Mouse (Mus musculus) adrenal gland, postnatal 25 days (tissue): Measurements from ENCODE around the gene Ccnjl. TPM values are rescaled to one million over a fixed set of nuclear protein-coding genes. Genes with fewer than 3 reads are reported as not detected.

Experiments used
- DNase-seq: peaks from one replicate; pipeline ENCODE4 v3.0.0; 2021; ENCODE audit warnings: mixed read lengths
- long read RNA-seq: library from polyadenylated mRNA; stranded (forward); transcript quantifications from one replicate; pipeline ENCODE4 v2.0.0, GENCODE M21; 2021
- total RNA-seq: library from RNA; stranded (reverse); gene quantifications from 2 replicates; pipeline ENCODE4 v1.2.3, GENCODE M21; 2021

Ccnjl gene
- 3.2 and 3.9 TPM in 2 replicates for total RNA-seq
- long read RNA-seq, partial matches to known transcripts = 2 of 2 reads
- long read RNA-seq, other reads (novel, unspliced or antisense) = 0 of 2 reads

- peak; percentile 75 for DNase-seq
Measured at GRCm38 (mm10) chr11:43528683-43529499, at the start of gene Ccnjl. Gene Ccnjl, plus strand, starts transcription at chr11:43528784.

GRCm38 (mm10) chr11:43479376-43479775 is 49.2 kb upstream of the Ccnjl start:
- no peak for DNase-seq

GRCm38 (mm10) chr11:43480561-43480960 is 48.0 kb upstream of the Ccnjl start:
- DNase-seq = no peak

GRCm38 (mm10) chr11:43481672-43482522 is 46.7 kb upstream of the Ccnjl start:
- DNase-seq = no peak

- no peak for DNase-seq
Measured at GRCm38 (mm10) chr11:43483122-43483792, 45.3 kb upstream of the Ccnjl start.

- no peak for DNase-seq
Measured at GRCm38 (mm10) chr11:43484057-43484456, 44.5 kb upstream of the Ccnjl start.

- DNase-seq = no peak
Measured at GRCm38 (mm10) chr11:43484652-43485051, 43.9 kb upstream of the Ccnjl start.

GRCm38 (mm10) chr11:43485855-43486254 is 42.7 kb upstream of the Ccnjl start:
- DNase-seq = no peak

GRCm38 (mm10) chr11:43492663-43493062 is 35.9 kb upstream of the Ccnjl start:
- DNase-seq = peak; percentile 77

GRCm38 (mm10) chr11:43493815-43494409 is 34.7 kb upstream of the Ccnjl start:
- peak; percentile 51 for DNase-seq

GRCm38 (mm10) chr11:43495037-43495436 is 33.5 kb upstream of the Ccnjl start:
- DNase-seq = no peak

GRCm38 (mm10) chr11:43495532-43495931 is 33.1 kb upstream of the Ccnjl start:
- DNase-seq = peak; percentile 90

- DNase-seq = no peak
Measured at GRCm38 (mm10) chr11:43501256-43501655, 27.3 kb upstream of the Ccnjl start.

- DNase-seq = no peak
Measured at GRCm38 (mm10) chr11:43505188-43505587, 23.4 kb upstream of the Ccnjl start.

- DNase-seq = no peak
Measured at GRCm38 (mm10) chr11:43507976-43508375, 20.6 kb upstream of the Ccnjl start.

GRCm38 (mm10) chr11:43509878-43510277 is 18.7 kb upstream of the Ccnjl start:
- DNase-seq = no peak

GRCm38 (mm10) chr11:43512661-43513190 is 15.9 kb upstream of the Ccnjl start:
- no peak for DNase-seq

- DNase-seq = peak; percentile 61
Measured at GRCm38 (mm10) chr11:43516344-43517021, 12.1 kb upstream of the Ccnjl start.

- no peak for DNase-seq
Measured at GRCm38 (mm10) chr11:43517641-43518040, 10.9 kb upstream of the Ccnjl start.

GRCm38 (mm10) chr11:43518086-43518485 is 10.5 kb upstream of the Ccnjl start:
- DNase-seq = no peak

- no peak for DNase-seq
Measured at GRCm38 (mm10) chr11:43518821-43519220, 9.8 kb upstream of the Ccnjl start.
